Mouse (Mus musculus) lung, postnatal 10 days (tissue): ENCODE measurements around the gene Ifnar2.
A peak's percentile ranks its signal among the peaks of the same experiment; 100 is the strongest.
"Not testable (repeated sequence)": the region's sequence is repeated elsewhere in the genome, so short reads cannot be mapped to it uniquely, and the experiment has no call there.

ENCODE experiments used
- DNase-seq: peaks from one replicate; pipeline ENCODE4 v3.0.0; 2021

Gene Ifnar2

GRCm38 (mm10) chr16:91432720-91433328 is 60.2 kb downstream of the Ifnar2 start:
- no peak for DNase-seq

- no peak for DNase-seq
Observed at GRCm38 (mm10) chr16:91433329-91433933, 60.8 kb downstream of the Ifnar2 start.

- DNase-seq = no peak
Observed at GRCm38 (mm10) chr16:91434119-91434518, 61.5 kb downstream of the Ifnar2 start.

- DNase-seq = no peak
Observed at GRCm38 (mm10) chr16:91438081-91438480, 65.5 kb downstream of the Ifnar2 start.

GRCm38 (mm10) chr16:91438599-91438998 is 66.0 kb downstream of the Ifnar2 start:
- not testable (repeated sequence) for DNase-seq

GRCm38 (mm10) chr16:91441366-91441765 is 68.8 kb downstream of the Ifnar2 start:
- peak; percentile 77 for DNase-seq

- no peak for DNase-seq
Observed at GRCm38 (mm10) chr16:91441811-91442240, 69.2 kb downstream of the Ifnar2 start.

GRCm38 (mm10) chr16:91442446-91442845 is 69.9 kb downstream of the Ifnar2 start:
- no peak for DNase-seq

GRCm38 (mm10) chr16:91443211-91443611 is 70.6 kb downstream of the Ifnar2 start:
- no peak for DNase-seq

GRCm38 (mm10) chr16:91444847-91445246 is 72.3 kb downstream of the Ifnar2 start:
- DNase-seq = no peak

GRCm38 (mm10) chr16:91445566-91445965 is 73.0 kb downstream of the Ifnar2 start:
- no peak for DNase-seq

- DNase-seq = no peak
Observed at GRCm38 (mm10) chr16:91446778-91447511, 74.4 kb downstream of the Ifnar2 start.

- peak; percentile 47 for DNase-seq
Observed at GRCm38 (mm10) chr16:91447512-91447900, 74.9 kb downstream of the Ifnar2 start.

- DNase-seq = no peak
Observed at GRCm38 (mm10) chr16:91448088-91448487, 75.5 kb downstream of the Ifnar2 start.

GRCm38 (mm10) chr16:91448895-91449294 is 76.3 kb downstream of the Ifnar2 start:
- no peak for DNase-seq

- DNase-seq = no peak
Observed at GRCm38 (mm10) chr16:91450137-91451064, 77.8 kb downstream of the Ifnar2 start.

- no peak for DNase-seq
Observed at GRCm38 (mm10) chr16:91451949-91452348, 79.4 kb downstream of the Ifnar2 start.

- peak; percentile 80 for DNase-seq
Observed at GRCm38 (mm10) chr16:91452363-91452896, 79.8 kb downstream of the Ifnar2 start.
